Comparison of ENCODE assay signal across 11 mouse cellular contexts in genomic region chr14:77195314-77196020, GRCm38 (mm10). TPM values are rescaled to one million over a fixed set of nuclear protein-coding genes. Genes with fewer than 3 reads are reported as not detected.
DNase-seq lines count a peak whose midpoint lies in the region; ATAC-seq lines count a peak whose summit lies in the region.
"Had no signal": no experiment of that assay in that cellular context is flagged by ENCODE, and none has a peak within 500 bp of the region (broad histone marks: within the 10 kb centered on the region; RNA-seq: fewer than 3 reads in every experiment).

No protein-coding gene starts in this region.

- WGBS in forebrain, embryonic 14.5 days: 41% methylated on average over 18 of the region's 18 CpGs
- WGBS in midbrain, embryonic 14.5 days: 50% methylated on average over 18 of the region's 18 CpGs

- H3K27ac ChIP-seq in forebrain, embryonic 14.5 days (ENCODE audit: low read depth, low read length): no peak overlapping the region
- no peak overlapping the region; the same call in 1 of the 2 replicates for H3K27ac ChIP-seq in midbrain, embryonic 14.5 days (replicated peaks; ENCODE audit: low read depth, low read length)
- H3K27ac ChIP-seq: heart, adult 2 months; liver, embryonic 13.5 days had no signal

- DNase-seq in adrenal gland, adult 8-10 months: peak; percentile 1
- DNase-seq in adrenal gland, postnatal 4 days (ENCODE audit: low spot score in 2 of 2): no peak
- DNase-seq in R1 (ENCODE audit: low read depth, low spot score): peak; percentile 60
- peak; percentile 26 for DNase-seq in forebrain, embryonic 14.5 days (ENCODE audit: low spot score)
- peak; percentile 24 for DNase-seq in midbrain, embryonic 14.5 days
- DNase-seq in spleen, adult 18-20 months: no peak
- no peak for DNase-seq in thymus, adult 18-20 months
- no peak for DNase-seq in spleen, postnatal 36 days (ENCODE audit: low spot score in 2 of 2)
- DNase-seq: heart, adult 2 months; liver, embryonic 13.5 days had no signal

- no peak overlapping the region for H3K4me3 ChIP-seq in forebrain, embryonic 14.5 days (ENCODE audit: low read depth, low read length)
- H3K4me3 ChIP-seq in midbrain, embryonic 14.5 days (replicated peaks; ENCODE audit: low read depth, low read length): no peak overlapping the region
- H3K4me3 ChIP-seq: heart, adult 2 months; liver, embryonic 13.5 days had no signal

- H3K4me2 ChIP-seq in forebrain, embryonic 14.5 days (ENCODE audit: low read length): no peak overlapping the region
- H3K4me2 ChIP-seq in midbrain, embryonic 14.5 days (ENCODE audit: low read length): no peak overlapping the region
- H3K4me2 ChIP-seq: liver, embryonic 13.5 days had no signal

- peak; percentile 23; the same call in 1 of the 2 replicates for ATAC-seq in forebrain, embryonic 14.5 days
- no peak for ATAC-seq in midbrain, embryonic 14.5 days (ENCODE audit: low FRiP score, low TSS enrichment)
- ATAC-seq: activated CD4-positive, CD25-positive, alpha-beta regulatory T cell, adult 4 months had no signal

- no peaks in the 10 kb centered on the region for H3K9me3 ChIP-seq in forebrain, embryonic 14.5 days (replicated peaks; ENCODE audit: control insufficient read depth, low read length)
- H3K9me3 ChIP-seq in midbrain, embryonic 14.5 days (ENCODE audit: control insufficient read depth, low read length): no peaks in the 10 kb centered on the region
- H3K9me3 ChIP-seq: liver, embryonic 13.5 days had no signal

- no peaks in the 10 kb centered on the region for H3K36me3 ChIP-seq in forebrain, embryonic 14.5 days (ENCODE audit: control insufficient read depth, insufficient read depth, low read length)
- no peaks in the 10 kb centered on the region for H3K36me3 ChIP-seq in midbrain, embryonic 14.5 days (ENCODE audit: control insufficient read depth, insufficient read depth, low read length)
- H3K36me3 ChIP-seq: liver, embryonic 13.5 days had no signal

- H3K4me1 ChIP-seq in forebrain, embryonic 14.5 days (ENCODE audit: control insufficient read depth, insufficient read depth, low read length): peaks cover 7% of the 10 kb centered on the region; the same call in 1 of the 2 replicates
- peaks cover 9% of the 10 kb centered on the region for H3K4me1 ChIP-seq in midbrain, embryonic 14.5 days (ENCODE audit: control insufficient read depth, insufficient read depth, low read length)
- H3K4me1 ChIP-seq: liver, embryonic 13.5 days had no signal

- no peak overlapping the region for H3K9ac ChIP-seq in forebrain, embryonic 14.5 days (ENCODE audit: low read length)
- no peak overlapping the region for H3K9ac ChIP-seq in midbrain, embryonic 14.5 days (replicated peaks; ENCODE audit: low read length)
- H3K9ac ChIP-seq: liver, embryonic 13.5 days had no signal

- H3K27me3 ChIP-seq in forebrain, embryonic 14.5 days (replicated peaks; ENCODE audit: control insufficient read depth, insufficient read depth, low read length): no peaks in the 10 kb centered on the region
- no peaks in the 10 kb centered on the region for H3K27me3 ChIP-seq in midbrain, embryonic 14.5 days (ENCODE audit: control insufficient read depth, insufficient read depth, low read length)
- H3K27me3 ChIP-seq: liver, embryonic 13.5 days had no signal

RNA-seq across cellular contexts. Expression of gene Enox1, which starts 38.9 kb away (rescaled TPM):
- 1 to 10 TPM; 3.1 to 6.7 (median 5.2) TPM for total RNA-seq in adrenal gland, adult 8-10 months (2022)
- 10 to 100 TPM; 12.8 to 13.4 TPM for total RNA-seq in adrenal gland, postnatal 4 days (2021)
- 28.0 and 39.0 TPM in 2 replicates for polyA plus RNA-seq in forebrain, embryonic 14.5 days (2014; fragmentation: Nextera tagmentation; extraction: Ambion mirVana)
- polyA plus RNA-seq in midbrain, embryonic 14.5 days (2014; fragmentation: Nextera tagmentation; extraction: Ambion mirVana): 25.0 and 39.5 TPM in 2 replicates

Comparison
In these comparisons a context has a peak if more than half of its experiments do, and no peak if none do; other contexts are left out.
1. DNase-seq: peak in adrenal gland, adult 8-10 months (single experiment), R1 (single experiment), forebrain, embryonic 14.5 days (single experiment) and midbrain, embryonic 14.5 days (single experiment); none in adrenal gland, postnatal 4 days (0 of 2), spleen, adult 18-20 months (0 of 2), thymus, adult 18-20 months (0 of 2) and spleen, postnatal 36 days (0 of 2).